28 mouse cellular contexts compared by ENCODE assay signal in genomic region chr14:11984086-11984485, GRCm38 (mm10).
DNase-seq lines count a peak whose midpoint lies in the region; ATAC-seq and TF ChIP-seq lines count a peak whose summit lies in the region.
"Had no signal": no experiment of that assay in that cellular context is flagged by ENCODE, and none has a peak within 500 bp of the region (broad histone marks: within the 10 kb centered on the region; RNA-seq: fewer than 3 reads in every experiment).

No protein-coding gene starts in this region.

- no peak overlapping the region for H3K4me3 ChIP-seq in heart, embryonic 11.5 days (ENCODE audit: low read depth, low read length)
- no peak overlapping the region for H3K4me3 ChIP-seq in kidney, adult 2 months (ENCODE audit: insufficient read depth, low read depth, low read length)
- no peak overlapping the region for H3K4me3 ChIP-seq in intestine, embryonic 15.5 days (replicated peaks)
- no peak overlapping the region for H3K4me3 ChIP-seq in stomach, postnatal 0 days (ENCODE audit: low read depth, low read length)
- H3K4me3 ChIP-seq: embryonic facial prominence, embryonic 12.5 days; heart, embryonic 15.5 days; hindbrain, embryonic 13.5 days; left cerebral cortex, adult 2 months; limb, embryonic 15.5 days; midbrain, embryonic 12.5 days; neural tube, embryonic 15.5 days; stomach, embryonic 15.5 days had no signal

- peak; percentile 10 to 43 for DNase-seq in heart, adult 9 months (ENCODE audit: low spot score in 2 of 2)
- peak; percentile 41 for DNase-seq in kidney, adult 2 months
- no peak for DNase-seq in kidney, postnatal 14 days
- DNase-seq in stomach, postnatal 0 days (ENCODE audit: low spot score), result no peak
- no peak for DNase-seq in gastrocnemius, postnatal 14 days
- DNase-seq: cerebellum, adult 18-20 months; cerebellum, postnatal 25 days; forebrain, postnatal 0 days; gastrocnemius, postnatal 36 days; left cerebral cortex, postnatal 4 days; lung, embryonic 14.5 days; right cerebral cortex, adult 18-20 months; right cerebral cortex, postnatal 4 days; thymus, adult 2 months; thymus, postnatal 4 days had no signal

- peaks cover 6% of the 10 kb centered on the region; the same call in 1 of the 2 replicates for H3K4me1 ChIP-seq in heart, embryonic 11.5 days (ENCODE audit: control insufficient read depth, insufficient read depth, low read length)
- H3K4me1 ChIP-seq in kidney, adult 2 months (ENCODE audit: control insufficient read depth, insufficient read depth, low read length), result no peaks in the 10 kb centered on the region
- H3K4me1 ChIP-seq in intestine, embryonic 15.5 days (replicated peaks), result no peaks in the 10 kb centered on the region
- no peaks in the 10 kb centered on the region for H3K4me1 ChIP-seq in stomach, postnatal 0 days (replicated peaks; ENCODE audit: control insufficient read depth, insufficient read depth)
- H3K4me1 ChIP-seq: embryonic facial prominence, embryonic 12.5 days; stomach, embryonic 15.5 days had no signal

- no peak overlapping the region for H3K27ac ChIP-seq in heart, embryonic 11.5 days (ENCODE audit: low read depth, low read length)
- no peak overlapping the region for H3K27ac ChIP-seq in kidney, adult 2 months (ENCODE audit: insufficient read depth, low read depth, low read length)
- no peak overlapping the region for H3K27ac ChIP-seq in intestine, embryonic 15.5 days
- H3K27ac ChIP-seq in stomach, postnatal 0 days (replicated peaks), result no peak overlapping the region
- H3K27ac ChIP-seq: embryonic facial prominence, embryonic 12.5 days; heart, embryonic 15.5 days; left cerebral cortex, adult 2 months; limb, embryonic 15.5 days; liver, embryonic 14.5 days; midbrain, embryonic 12.5 days; neural tube, embryonic 15.5 days; stomach, embryonic 15.5 days had no signal

- H3K4me2 ChIP-seq in heart, embryonic 11.5 days, result no peak overlapping the region
- H3K4me2 ChIP-seq in intestine, embryonic 15.5 days (replicated peaks), result no peak overlapping the region
- no peak overlapping the region for H3K4me2 ChIP-seq in stomach, postnatal 0 days (replicated peaks; ENCODE audit: low read depth)
- H3K4me2 ChIP-seq: embryonic facial prominence, embryonic 12.5 days; heart, embryonic 15.5 days; hindbrain, embryonic 13.5 days; limb, embryonic 15.5 days; lung, embryonic 14.5 days; midbrain, embryonic 12.5 days; neural tube, embryonic 15.5 days; stomach, embryonic 15.5 days had no signal

- no peaks in the 10 kb centered on the region for H3K36me3 ChIP-seq in heart, embryonic 11.5 days (ENCODE audit: control insufficient read depth, insufficient read depth, low read length)
- no peaks in the 10 kb centered on the region for H3K36me3 ChIP-seq in kidney, adult 2 months (ENCODE audit: control insufficient read depth, insufficient read depth, low read length)
- H3K36me3 ChIP-seq in intestine, embryonic 15.5 days, result no peaks in the 10 kb centered on the region
- no peaks in the 10 kb centered on the region for H3K36me3 ChIP-seq in stomach, postnatal 0 days (ENCODE audit: control insufficient read depth, insufficient read depth, low read length)
- H3K36me3 ChIP-seq: embryonic facial prominence, embryonic 12.5 days; G1E; heart, embryonic 15.5 days; hindbrain, embryonic 13.5 days; limb, embryonic 15.5 days; midbrain, embryonic 12.5 days; neural tube, embryonic 15.5 days; stomach, embryonic 15.5 days had no signal

- TF ChIP-seq CTCF in kidney, adult 2 months (conservative IDR thresholded peaks at IDR 0.05; ENCODE audit: insufficient read depth, insufficient read length, low read depth, low read length), result no peak
- TF ChIP-seq CTCF in stomach, postnatal 0 days (IDR thresholded peaks at IDR 0.05; ENCODE audit: low read depth), result no peak

- ATAC-seq in heart, embryonic 11.5 days (replicated peaks; ENCODE audit: insufficient number of reproducible peaks, low FRiP score, low TSS enrichment), result no peak
- peak; percentile 56 for ATAC-seq in intestine, embryonic 15.5 days
- ATAC-seq in stomach, postnatal 0 days (ENCODE audit: low FRiP score, low TSS enrichment), result peak; percentile 51; the same call in 1 of the 2 replicates
- ATAC-seq: forebrain, postnatal 0 days; Patski had no signal

- TF ChIP-seq EP300 in stomach, postnatal 0 days (optimal IDR thresholded peaks at IDR 0.05), result no peak

- no peak for TF ChIP-seq POLR2A in kidney, adult 2 months (IDR thresholded peaks at IDR 0.05; ENCODE audit: low read depth, low read length)

- 29% methylated on average over 3 of the region's 3 CpGs for WGBS in heart, embryonic 11.5 days (ENCODE audit: insufficient replicate concordance)
- WGBS in kidney, adult 2 months, result 54% methylated on average over 3 of the region's 3 CpGs
- WGBS in intestine, embryonic 15.5 days, result 57% methylated on average over 3 of the region's 3 CpGs
- WGBS in stomach, postnatal 0 days, result 45% methylated on average over 3 of the region's 3 CpGs

- H3K9ac ChIP-seq in heart, embryonic 11.5 days (ENCODE audit: low read depth, low read length), result no peak overlapping the region
- H3K9ac ChIP-seq in intestine, embryonic 15.5 days, result no peak overlapping the region
- H3K9ac ChIP-seq in stomach, postnatal 0 days (ENCODE audit: low read length), result no peak overlapping the region
- H3K9ac ChIP-seq: embryonic facial prominence, embryonic 12.5 days; forebrain, postnatal 0 days; heart, embryonic 15.5 days; hindbrain, embryonic 13.5 days; limb, embryonic 15.5 days; liver, embryonic 14.5 days; lung, embryonic 14.5 days; midbrain, embryonic 12.5 days; neural tube, embryonic 15.5 days; stomach, embryonic 15.5 days had no signal

- H3K9me3 ChIP-seq in heart, embryonic 11.5 days (replicated peaks; ENCODE audit: control insufficient read depth, low read length), result no peaks in the 10 kb centered on the region
- no peaks in the 10 kb centered on the region for H3K9me3 ChIP-seq in intestine, embryonic 15.5 days
- H3K9me3 ChIP-seq in stomach, postnatal 0 days (ENCODE audit: control insufficient read depth, low read length), result no peaks in the 10 kb centered on the region
- H3K9me3 ChIP-seq: embryonic facial prominence, embryonic 12.5 days; heart, embryonic 15.5 days; hindbrain, embryonic 13.5 days; limb, embryonic 15.5 days; midbrain, embryonic 12.5 days; neural tube, embryonic 15.5 days; stomach, embryonic 15.5 days had no signal

- intact Hi-C loops in gastrocnemius, postnatal 14 days (cut with DNase I; ENCODE audit: low total_unique reads), result no loop called here

- H3K27me3 ChIP-seq in heart, embryonic 11.5 days (ENCODE audit: control insufficient read depth, insufficient read depth, low read length), result no peaks in the 10 kb centered on the region
- H3K27me3 ChIP-seq in kidney, adult 2 months (replicated peaks; ENCODE audit: control insufficient read depth, insufficient read depth, low read length), result no peaks in the 10 kb centered on the region
- H3K27me3 ChIP-seq in intestine, embryonic 15.5 days (replicated peaks), result no peaks in the 10 kb centered on the region
- no peaks in the 10 kb centered on the region for H3K27me3 ChIP-seq in stomach, postnatal 0 days (ENCODE audit: control insufficient read depth, insufficient read depth, low read length)
- H3K27me3 ChIP-seq: embryonic facial prominence, embryonic 12.5 days; heart, embryonic 15.5 days; hindbrain, embryonic 13.5 days; limb, embryonic 15.5 days; midbrain, embryonic 12.5 days; neural tube, embryonic 15.5 days; Patski; stomach, embryonic 15.5 days had no signal

Comparison
In these comparisons a context has a peak if more than half of its experiments do, and no peak if none do; other contexts are left out.
1. DNase-seq: peak in heart, adult 9 months (2 of 2) and kidney, adult 2 months (single experiment); none in kidney, postnatal 14 days (single experiment), stomach, postnatal 0 days (single experiment) and gastrocnemius, postnatal 14 days (single experiment).